16 mouse cellular contexts compared by ENCODE assay signal in genomic region chr9:104572856-104573255, GRCm38 (mm10). TPM values are rescaled to one million over a fixed set of nuclear protein-coding genes. Genes with fewer than 3 reads are reported as not detected.
"Had no signal": no experiment of that assay in that cellular context is flagged by ENCODE, and none has a peak within 500 bp of the region (broad histone marks: within the 10 kb centered on the region; RNA-seq: fewer than 3 reads in every experiment).

No protein-coding gene starts in this region.

- H3K4me3 ChIP-seq: hindbrain, embryonic 15.5 days; limb, embryonic 15.5 days; liver, embryonic 13.5 days; lung, embryonic 15.5 days; midbrain, embryonic 13.5 days; myocyte; neural tube, embryonic 12.5 days; stomach, embryonic 15.5 days had no signal

- H3K4me2 ChIP-seq: hindbrain, embryonic 15.5 days; limb, embryonic 15.5 days; liver, embryonic 13.5 days; lung, embryonic 15.5 days; midbrain, embryonic 13.5 days; neural tube, embryonic 12.5 days; stomach, embryonic 15.5 days had no signal

- H3K9me3 ChIP-seq: hindbrain, embryonic 15.5 days; limb, embryonic 15.5 days; liver, embryonic 13.5 days; lung, embryonic 15.5 days; midbrain, embryonic 13.5 days; neural tube, embryonic 12.5 days; stomach, embryonic 15.5 days had no signal

- H3K9ac ChIP-seq: hindbrain, embryonic 15.5 days; limb, embryonic 15.5 days; liver, embryonic 13.5 days; lung, embryonic 15.5 days; midbrain, embryonic 13.5 days; neural tube, embryonic 12.5 days; stomach, embryonic 15.5 days had no signal

- H3K36me3 ChIP-seq: hindbrain, embryonic 15.5 days; limb, embryonic 15.5 days; liver, embryonic 13.5 days; lung, embryonic 15.5 days; midbrain, embryonic 13.5 days; neural tube, embryonic 12.5 days; stomach, embryonic 15.5 days had no signal

- H3K27ac ChIP-seq: hindbrain, embryonic 15.5 days; limb, embryonic 15.5 days; liver, embryonic 13.5 days; lung, embryonic 15.5 days; midbrain, embryonic 13.5 days; neural tube, embryonic 12.5 days; stomach, embryonic 15.5 days had no signal

- DNase-seq: kidney, adult 8-10 months; kidney, postnatal 10 days; liver, embryonic 13.5 days; right cerebral cortex, postnatal 14 days; thymus, adult 2 months; thymus, postnatal 25 days had no signal

- ATAC-seq: intestine, embryonic 16.5 days; midbrain, embryonic 13.5 days had no signal

- H3K4me1 ChIP-seq: limb, embryonic 15.5 days; liver, embryonic 13.5 days; neural tube, embryonic 12.5 days; stomach, embryonic 15.5 days had no signal

RNA-seq across cellular contexts. Expression of gene Cpne4, which starts 25.8 kb away (rescaled TPM):
- total RNA-seq: megakaryocyte-erythroid progenitor cell, adult 5-6 weeks had no signal
- polyA plus RNA-seq: limb, embryonic 11.5 days; myocyte had no signal
